Mouse (Mus musculus) c-Kit-negative CD71-positive TER-119-positive erythroid progenitor cells, embryonic 14.5 days (primary cell): ENCODE measurements around the gene C1ql2.

Source experiments
- DNase-seq: peaks from one replicate; pipeline ENCODE4 v3.0.0-alpha.2; 2013; ENCODE audit warnings: low read depth, low spot score

C1ql2 gene

DNA sequence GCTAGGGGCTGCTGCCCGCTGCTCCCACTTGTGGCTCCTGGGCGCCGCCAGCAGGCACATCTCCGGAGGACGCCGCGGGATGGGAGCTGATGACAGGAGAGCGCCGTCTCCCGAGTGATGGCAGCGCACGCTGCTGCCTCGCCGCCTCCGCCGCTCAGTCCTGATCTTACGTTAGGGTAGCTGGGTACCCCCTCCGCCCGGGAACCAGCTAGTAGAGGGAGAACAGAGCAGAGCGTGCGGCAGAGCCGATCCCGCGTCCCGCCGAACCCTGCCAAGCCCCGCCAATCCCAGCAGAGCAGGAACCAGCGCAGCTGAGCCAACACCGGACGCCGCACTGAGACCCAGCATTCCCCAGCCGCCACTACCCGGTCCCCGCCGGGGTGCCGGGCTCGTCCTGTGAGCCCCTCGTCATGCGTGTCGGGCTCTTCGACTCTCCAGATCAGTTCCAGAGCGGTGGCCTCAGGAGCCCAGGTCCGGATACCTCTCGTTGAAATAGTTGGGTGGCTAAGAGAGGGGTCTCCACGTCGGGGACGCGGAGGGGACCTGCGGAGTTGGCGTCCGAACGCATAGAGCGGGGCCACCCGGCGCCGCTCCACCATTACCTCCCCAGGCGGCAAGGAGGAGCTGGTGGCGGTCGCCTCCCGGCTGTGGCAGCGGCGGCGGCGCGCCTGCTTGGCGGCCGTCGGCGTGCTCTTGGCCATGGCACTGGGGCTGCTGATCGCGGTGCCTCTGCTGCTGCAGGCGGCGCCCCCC is at the start of gene C1ql2:
TSS of gene C1ql2 (plus strand) at position 164 of the 753 bp plus-strand sequence.
- DNase-seq: no peak

GRCm38 (mm10) chr1:120291709-120292108 is 48.7 kb upstream of the C1ql2 start:
- DNase-seq: no peak

GRCm38 (mm10) chr1:120293803-120294202 is 46.6 kb upstream of the C1ql2 start:
- DNase-seq: no peak

DNA sequence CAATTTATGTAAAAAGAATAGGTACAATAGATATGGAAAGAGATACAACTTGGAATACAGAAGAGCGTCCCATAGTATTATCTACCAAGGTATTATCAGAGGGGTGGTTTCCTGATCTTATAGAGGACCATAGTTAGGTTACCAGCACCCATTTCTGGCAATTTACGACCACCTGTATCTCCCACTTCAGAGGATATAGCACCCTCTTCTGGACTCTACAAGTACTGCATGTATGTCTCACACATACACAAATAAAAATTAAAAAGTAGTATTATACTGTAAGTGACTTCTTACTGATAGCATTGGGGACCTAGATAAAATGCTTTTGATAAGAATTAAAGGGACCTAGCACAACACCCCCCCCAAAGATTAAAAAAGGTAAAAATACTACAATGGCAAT is 43.4 kb upstream of the C1ql2 start:
- no peak for DNase-seq

- no peak for DNase-seq
Measured at GRCm38 (mm10) chr1:120305801-120306200, 34.6 kb upstream of the C1ql2 start.

DNA sequence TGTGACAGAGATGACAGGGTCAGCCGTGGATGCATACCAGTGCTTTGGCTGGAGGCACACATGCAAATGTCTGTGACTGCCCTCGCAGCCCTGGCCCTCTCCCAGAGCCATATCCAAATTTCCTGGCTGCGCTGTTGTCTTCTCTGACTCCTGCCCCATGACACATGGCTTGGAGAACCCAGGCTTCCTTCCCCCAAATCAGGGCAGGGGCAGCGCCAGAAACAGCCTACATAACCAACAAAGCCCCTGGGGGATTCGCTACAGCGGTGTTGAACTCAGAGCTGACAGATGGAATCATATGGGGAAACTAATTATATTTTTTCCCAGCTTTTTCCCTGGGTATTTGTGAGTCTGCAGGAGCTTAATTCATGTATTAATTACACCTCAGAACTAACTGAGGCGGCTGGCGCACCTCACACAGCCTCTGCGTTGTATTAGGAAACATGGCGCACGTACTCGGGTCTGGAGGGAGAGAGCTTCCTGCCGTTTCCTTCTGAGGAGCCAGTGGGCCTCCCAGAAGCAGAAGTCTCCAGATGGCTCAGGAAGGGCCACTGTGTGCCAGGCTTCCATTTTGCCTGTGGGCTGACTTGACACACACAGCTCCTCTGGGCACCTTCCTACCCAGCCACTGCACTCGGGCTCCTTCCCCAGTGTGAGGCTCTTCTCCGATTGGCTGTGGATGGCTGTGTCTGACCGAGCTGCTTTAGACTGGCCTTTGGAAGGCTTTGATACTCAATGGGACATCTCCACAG is 18.9 kb upstream of the C1ql2 start:
- DNase-seq: no peak

DNA sequence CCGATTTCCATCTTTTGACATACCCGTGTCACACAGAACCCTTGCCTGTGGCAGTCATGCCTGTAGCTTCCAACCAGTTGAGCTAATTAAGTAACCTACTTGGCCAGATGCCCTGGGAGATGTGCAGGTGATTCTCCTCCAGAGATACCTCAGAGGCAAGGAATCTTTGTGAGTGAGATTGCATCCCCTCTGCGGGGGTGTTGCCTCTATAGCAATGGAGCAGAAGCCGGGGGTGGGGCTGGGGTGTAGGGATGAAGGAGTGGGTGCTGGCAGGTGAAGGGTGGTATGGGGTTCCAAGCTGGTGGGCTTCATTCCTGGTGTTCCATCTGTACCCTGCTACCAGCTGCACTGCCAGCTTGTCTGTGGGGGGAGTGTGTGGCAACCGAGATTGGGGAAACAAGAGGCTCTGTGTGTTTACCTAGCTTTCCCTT is 17.2 kb upstream of the C1ql2 start:
- DNase-seq: no peak

DNA sequence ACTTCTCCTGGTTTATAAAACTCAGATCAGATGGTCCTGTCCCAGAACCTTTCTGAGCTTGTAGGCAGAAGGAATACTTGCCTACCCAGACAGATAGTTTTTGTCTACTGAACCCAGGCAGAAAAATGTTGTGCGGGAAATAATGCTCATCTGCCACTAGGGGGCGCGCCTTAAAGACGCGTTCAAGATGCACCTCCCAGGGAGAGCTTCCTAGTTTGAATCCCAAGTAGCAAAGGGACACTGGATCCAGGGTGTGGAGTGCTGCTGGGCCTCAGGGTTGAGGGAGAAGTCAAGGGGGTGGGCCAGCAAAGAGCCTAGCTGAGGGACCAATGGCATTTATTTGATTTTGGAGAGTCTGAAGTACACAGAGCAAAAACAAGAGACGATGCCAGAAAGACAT is 12.7 kb upstream of the C1ql2 start:
- peak; percentile 49 for DNase-seq

DNA sequence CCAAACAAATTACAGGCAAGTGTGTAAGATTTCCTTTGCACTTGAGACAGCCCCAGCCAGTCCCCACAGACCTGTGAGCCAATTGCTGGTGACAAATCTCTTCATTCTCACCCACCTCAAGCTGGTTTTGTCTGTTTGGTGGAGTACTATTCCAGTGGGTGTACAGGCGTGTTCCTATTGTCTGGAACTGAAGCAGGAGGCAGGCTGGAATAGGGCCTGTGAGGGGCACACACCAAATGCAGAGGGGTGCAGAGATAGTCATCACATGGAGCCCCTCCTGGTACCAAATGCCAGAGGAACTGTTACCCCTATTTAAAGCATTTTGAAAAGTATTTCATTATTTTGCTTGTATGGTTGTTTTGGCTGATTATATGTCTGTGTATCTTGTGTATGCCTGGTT is 12.2 kb upstream of the C1ql2 start:
- DNase-seq: no peak

GRCm38 (mm10) chr1:120331841-120332240 is 8.5 kb upstream of the C1ql2 start:
- DNase-seq: no peak

- DNase-seq: no peak
Measured at GRCm38 (mm10) chr1:120337970-120338369, 2.4 kb upstream of the C1ql2 start.

DNA sequence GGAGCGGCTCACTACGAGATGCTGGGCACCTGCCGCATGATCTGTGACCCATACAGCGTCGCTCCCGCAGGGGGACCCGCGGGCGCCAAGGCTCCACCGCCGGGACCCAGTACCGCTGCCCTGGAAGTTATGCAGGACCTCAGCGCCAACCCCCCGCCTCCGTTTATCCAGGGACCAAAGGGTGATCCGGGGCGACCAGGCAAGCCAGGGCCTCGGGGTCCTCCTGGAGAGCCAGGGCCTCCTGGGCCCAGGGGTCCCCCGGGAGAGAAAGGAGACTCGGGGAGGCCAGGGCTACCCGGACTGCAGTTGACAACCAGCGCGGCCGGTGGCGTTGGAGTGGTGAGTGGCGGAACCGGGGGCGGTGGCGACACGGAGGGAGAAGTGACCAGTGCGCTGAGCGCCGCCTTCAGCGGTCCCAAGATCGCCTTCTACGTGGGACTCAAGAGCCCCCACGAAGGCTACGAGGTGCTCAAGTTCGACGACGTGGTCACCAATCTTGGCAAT is 842 bp downstream of the C1ql2 start:
- no peak for DNase-seq

- no peak for DNase-seq
Measured at GRCm38 (mm10) chr1:120341811-120342370, 1.5 kb downstream of the C1ql2 start.

DNA sequence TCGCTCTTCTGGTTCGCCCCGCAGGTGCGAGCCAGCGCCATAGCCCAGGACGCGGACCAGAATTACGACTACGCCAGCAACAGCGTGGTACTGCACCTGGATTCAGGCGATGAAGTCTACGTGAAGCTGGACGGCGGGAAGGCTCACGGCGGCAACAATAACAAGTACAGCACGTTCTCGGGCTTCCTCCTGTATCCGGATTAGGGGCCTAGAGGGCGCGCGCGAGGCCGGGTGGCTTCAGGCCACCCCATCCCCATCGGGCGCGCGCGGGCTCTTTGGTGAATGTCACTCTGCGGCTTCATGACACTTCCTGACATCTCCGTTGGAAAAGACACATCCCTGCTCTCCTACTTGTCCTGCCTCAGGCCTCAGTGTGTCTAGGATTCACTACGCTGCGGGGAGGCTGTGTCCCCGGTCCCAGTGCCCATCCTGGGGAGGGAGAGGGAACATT is 2.0 kb downstream of the C1ql2 start:
- no peak for DNase-seq

GRCm38 (mm10) chr1:120345001-120345400 is 4.6 kb downstream of the C1ql2 start:
- no peak for DNase-seq

- no peak for DNase-seq
Measured at GRCm38 (mm10) chr1:120354387-120354786, 14.0 kb downstream of the C1ql2 start.

DNA sequence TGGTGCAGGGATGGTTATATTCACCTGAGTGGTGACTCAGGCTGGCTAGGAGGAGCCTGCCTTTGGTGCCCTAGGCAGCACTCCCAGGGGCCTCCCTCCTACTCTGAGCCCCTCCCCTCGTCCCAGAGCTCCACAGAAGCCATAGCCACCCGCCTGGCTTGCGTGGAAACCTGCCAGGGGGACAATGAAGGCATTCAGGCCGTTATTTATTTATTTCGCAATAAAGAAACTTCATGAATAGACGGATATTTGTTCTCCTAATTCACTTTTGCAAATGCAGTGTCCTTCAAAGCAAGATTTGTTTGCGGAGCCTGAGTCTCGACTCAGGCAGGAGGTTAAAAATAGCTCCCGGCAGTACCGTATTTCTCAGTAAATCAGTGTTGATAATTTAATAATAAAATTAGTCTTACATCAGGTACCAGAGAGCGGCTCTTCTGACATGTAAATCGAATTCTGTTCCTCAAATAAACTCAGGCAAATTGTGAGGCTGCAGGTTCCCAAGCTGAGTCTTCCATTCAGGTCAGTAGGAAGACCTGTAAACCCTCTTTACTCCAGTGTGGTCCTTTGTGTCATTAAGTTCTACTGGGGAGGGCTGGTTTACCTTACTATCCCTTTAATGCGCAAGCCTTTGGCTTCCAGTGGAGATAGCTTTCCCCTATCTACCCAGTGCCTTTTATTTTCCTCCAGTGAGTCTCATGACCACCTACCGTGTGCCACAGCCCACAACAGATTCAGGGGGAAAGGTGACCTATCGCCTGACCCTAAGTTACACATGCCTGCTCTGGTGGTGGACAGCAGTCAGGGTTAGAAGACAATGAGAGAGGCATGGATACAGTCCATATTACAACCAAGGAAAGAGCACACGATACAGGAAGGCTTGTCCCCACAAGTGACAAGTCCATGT is 17.2 kb downstream of the C1ql2 start:
- no peak for DNase-seq

DNA sequence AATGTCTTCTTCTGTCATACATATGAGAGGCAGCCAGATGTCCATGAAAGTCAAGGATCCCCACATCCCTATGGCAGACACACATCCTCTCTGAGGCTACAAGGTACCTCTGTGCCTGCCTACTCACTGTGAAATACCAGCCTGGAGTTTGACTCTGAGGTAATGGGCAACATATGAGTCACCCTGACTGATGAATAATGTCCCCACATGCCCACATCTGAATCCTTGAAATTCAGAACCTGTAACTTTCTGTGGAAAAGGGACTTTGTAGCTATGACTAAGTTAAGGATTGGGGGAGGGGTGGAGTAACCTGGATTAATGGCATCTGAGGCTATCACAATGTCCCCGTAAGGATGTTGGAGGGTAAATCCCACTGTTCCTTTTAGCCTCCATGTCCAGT is 23.3 kb downstream of the C1ql2 start:
- no peak for DNase-seq

- DNase-seq: no peak
Measured at GRCm38 (mm10) chr1:120368138-120368537, 27.8 kb downstream of the C1ql2 start.

DNA sequence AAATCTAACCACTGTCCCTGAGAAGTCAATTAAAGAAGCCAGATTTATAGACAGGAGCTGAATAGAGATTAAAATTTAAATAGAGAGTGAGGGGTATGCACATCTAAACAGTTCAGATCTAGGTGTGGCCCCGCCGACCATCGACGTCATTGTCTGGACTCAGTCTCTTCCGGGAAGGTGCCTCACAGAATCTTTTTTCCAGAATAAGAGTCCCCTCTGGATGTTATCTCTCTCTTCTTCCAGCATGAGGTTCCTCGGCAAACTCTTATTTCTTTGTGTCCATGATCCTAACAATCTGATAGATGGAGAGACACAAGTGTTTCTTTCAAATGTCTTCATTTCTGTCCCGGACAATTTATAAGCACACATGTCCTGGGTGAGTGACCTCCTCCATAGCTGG is 33.7 kb downstream of the C1ql2 start:
- no peak for DNase-seq

DNA sequence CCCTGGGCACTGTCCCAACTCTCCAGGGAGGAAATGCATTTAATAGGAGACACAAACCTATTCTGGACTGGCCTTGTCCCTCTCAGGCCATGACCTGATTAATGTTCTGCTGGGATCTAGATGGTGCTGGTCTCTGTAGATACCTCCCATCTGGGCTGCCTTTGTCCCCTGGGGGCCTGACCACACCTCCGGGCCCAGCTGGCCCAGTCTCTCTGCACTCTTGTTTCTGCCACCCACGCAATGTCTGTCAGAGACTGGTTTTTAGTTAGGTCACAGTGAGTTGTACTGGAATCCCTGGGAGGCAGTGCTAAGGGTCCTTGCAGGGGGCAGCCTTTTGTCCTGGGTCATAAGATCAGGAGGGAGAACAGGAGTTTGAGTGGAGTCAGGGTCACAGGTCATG is 34.5 kb downstream of the C1ql2 start:
- DNase-seq: no peak
